9 mouse cellular contexts compared by ENCODE assay signal in genomic region chr17:72797867-72798266, GRCm38 (mm10). TPM values are rescaled to one million over a fixed set of nuclear protein-coding genes. Genes with fewer than 3 reads are reported as not detected.
DNase-seq lines count a peak whose midpoint lies in the region; ATAC-seq and TF ChIP-seq lines count a peak whose summit lies in the region.
"Had no signal": no experiment of that assay in that cellular context is flagged by ENCODE, and none has a peak within 500 bp of the region (broad histone marks: within the 10 kb centered on the region; RNA-seq: fewer than 3 reads in every experiment).

No protein-coding gene starts in this region.

- 24% methylated on average over 2 of the region's 2 CpGs for WGBS in midbrain, embryonic 11.5 days
- 36% methylated on average over 2 of the region's 2 CpGs for WGBS in midbrain, embryonic 10.5 days
- WGBS in hindbrain, embryonic 13.5 days, result 27% methylated on average over 2 of the region's 2 CpGs

- peak; percentile 54; the same call in 1 of the 2 replicates for ATAC-seq in midbrain, embryonic 11.5 days (ENCODE audit: low FRiP score)
- ATAC-seq in Patski, result peak; percentile 35
- ATAC-seq in hindbrain, embryonic 13.5 days (ENCODE audit: low FRiP score), result peak; percentile 72; the same call in 1 of the 2 replicates

- in situ Hi-C loops in Patski (cut with MboI; ENCODE audit: low pct_unique_long_range_greater_than_20kb), result loop anchor here (25.0 kb wide), 2 partner anchors 836 to 911 kb away; no protein-coding TSS in a partner anchor

- H3K27me3 ChIP-seq in midbrain, embryonic 11.5 days (ENCODE audit: control insufficient read depth, insufficient read depth, low read length), result no peaks in the 10 kb centered on the region
- no peaks in the 10 kb centered on the region for H3K27me3 ChIP-seq in midbrain, embryonic 10.5 days (ENCODE audit: low read depth, poor library complexity, severe bottlenecking)
- peaks cover 21% of the 10 kb centered on the region for H3K27me3 ChIP-seq in Patski
- no peaks in the 10 kb centered on the region for H3K27me3 ChIP-seq in hindbrain, embryonic 13.5 days
- H3K27me3 ChIP-seq: heart, embryonic 13.5 days had no signal

- POLR2A ChIA-PET in Patski (lab: Charles Lee), result no interaction called here

- H3K36me3 ChIP-seq in midbrain, embryonic 11.5 days (ENCODE audit: control insufficient read depth, insufficient read depth, low read length), result no peaks in the 10 kb centered on the region
- no peaks in the 10 kb centered on the region for H3K36me3 ChIP-seq in midbrain, embryonic 10.5 days
- H3K36me3 ChIP-seq in hindbrain, embryonic 13.5 days, result no peaks in the 10 kb centered on the region
- H3K36me3 ChIP-seq: heart, embryonic 13.5 days had no signal

- no peak overlapping the region for H3K27ac ChIP-seq in midbrain, embryonic 11.5 days (ENCODE audit: low read depth, low read length)
- H3K27ac ChIP-seq in midbrain, embryonic 10.5 days (replicated peaks), result no peak overlapping the region
- H3K27ac ChIP-seq in hindbrain, embryonic 13.5 days, result no peak overlapping the region
- H3K27ac ChIP-seq: heart, embryonic 13.5 days had no signal

- intact Hi-C loops in left cerebral cortex, postnatal 4 days (cut with DNase I), result loop anchor here (10.0 kb wide), 1 partner anchor 497 kb away; no protein-coding TSS in a partner anchor

- no peaks in the 10 kb centered on the region for H3K4me1 ChIP-seq in midbrain, embryonic 11.5 days (ENCODE audit: control insufficient read depth, insufficient read depth, low read length)
- H3K4me1 ChIP-seq in midbrain, embryonic 10.5 days, result no peaks in the 10 kb centered on the region
- no peaks in the 10 kb centered on the region for H3K4me1 ChIP-seq in hindbrain, embryonic 13.5 days (replicated peaks)
- H3K4me1 ChIP-seq: heart, embryonic 13.5 days had no signal

- peak; percentile 90 for DNase-seq in midbrain, embryonic 11.5 days (ENCODE audit: low spot score, missing footprints)
- DNase-seq in midbrain, embryonic 10.5 days (ENCODE audit: low spot score), result no peak
- DNase-seq in Patski (ENCODE audit: low read depth, low spot score), result no peak
- peak; percentile 21 for DNase-seq in cerebellum, adult 9-11 months
- peak; percentile 3 for DNase-seq in left cerebral cortex, postnatal 4 days
- DNase-seq in retina, adult 2 months (ENCODE audit: low read depth, low spot score), result peak; percentile 47
- DNase-seq in gastrocnemius, adult 8-10 months (ENCODE audit: low spot score in 2 of 2), result no peak

- H3K9ac ChIP-seq in midbrain, embryonic 11.5 days (ENCODE audit: low read length), result no peak overlapping the region
- H3K9ac ChIP-seq in hindbrain, embryonic 13.5 days, result no peak overlapping the region
- H3K9ac ChIP-seq: heart, embryonic 13.5 days had no signal

- CTCF ChIA-PET in Patski (lab: Charles Lee), result interaction anchor here (0.8 to 4.2 kb wide), 5 partner anchors 9 to 56 kb away, joined by 3 to 23 read pairs (median 4); no protein-coding TSS in a partner anchor

- H3K4me3 ChIP-seq in midbrain, embryonic 11.5 days (ENCODE audit: low read depth, low read length), result no peak overlapping the region
- no peak overlapping the region for H3K4me3 ChIP-seq in midbrain, embryonic 10.5 days
- H3K4me3 ChIP-seq in hindbrain, embryonic 13.5 days, result no peak overlapping the region
- H3K4me3 ChIP-seq: heart, embryonic 13.5 days had no signal

- no peaks in the 10 kb centered on the region for H3K9me3 ChIP-seq in midbrain, embryonic 11.5 days (ENCODE audit: control insufficient read depth, low read length)
- no peaks in the 10 kb centered on the region for H3K9me3 ChIP-seq in midbrain, embryonic 10.5 days (replicated peaks)
- H3K9me3 ChIP-seq in hindbrain, embryonic 13.5 days, result no peaks in the 10 kb centered on the region
- H3K9me3 ChIP-seq: heart, embryonic 13.5 days had no signal

- no peak overlapping the region for H3K4me2 ChIP-seq in midbrain, embryonic 11.5 days
- H3K4me2 ChIP-seq in hindbrain, embryonic 13.5 days, result no peak overlapping the region
- H3K4me2 ChIP-seq: heart, embryonic 13.5 days had no signal

- TF ChIP-seq CTCF in Patski (IDR thresholded peaks at IDR 0.05), result peak; percentile 71

RNA-seq across cellular contexts. Expression of gene Ypel5, which starts 38.4 kb away (rescaled TPM):
- polyA plus RNA-seq in midbrain, embryonic 11.5 days (2014; fragmentation: Nextera tagmentation; extraction: Ambion mirVana), result 64.5 and 68.0 TPM in 2 replicates
- 31.9 and 41.2 TPM in 2 replicates for polyA plus RNA-seq in midbrain, embryonic 10.5 days (2016; fragmentation: Nextera tagmentation; extraction: Ambion mirVana)
- polyA plus RNA-seq in Patski (2021), result 42.7 TPM
- 112 and 118 TPM in 2 replicates for polyA plus RNA-seq in hindbrain, embryonic 13.5 days (2015; fragmentation: Nextera tagmentation; extraction: Ambion mirVana)
- total RNA-seq in left cerebral cortex, postnatal 4 days (2021), result 10 to 100 TPM; 53.1 to 53.7 TPM
- total RNA-seq in gastrocnemius, adult 8-10 months (2022), result 10 to 100 TPM; 34.8 to 37.4 (median 35.5) TPM

Comparison
In these comparisons a context has a peak if more than half of its experiments do, and no peak if none do; other contexts are left out.
1. DNase-seq: peak in midbrain, embryonic 11.5 days (single experiment), cerebellum, adult 9-11 months (single experiment), left cerebral cortex, postnatal 4 days (single experiment) and retina, adult 2 months (single experiment); none in midbrain, embryonic 10.5 days (single experiment), Patski (single experiment) and gastrocnemius, adult 8-10 months (0 of 2).
2. Peak in every context shown above with its lines, with median percentiles within 50 percentile points of each other: ATAC-seq.